Mouse (Mus musculus) cerebellum, adult 18-20 months (tissue): ENCODE data around the gene Fam172a.

ENCODE experiments used
- DNase-seq, 2 experiments: peaks; one replicate each; pipeline ENCODE4 v3.0.0; 2021

The Fam172a gene

DNA sequence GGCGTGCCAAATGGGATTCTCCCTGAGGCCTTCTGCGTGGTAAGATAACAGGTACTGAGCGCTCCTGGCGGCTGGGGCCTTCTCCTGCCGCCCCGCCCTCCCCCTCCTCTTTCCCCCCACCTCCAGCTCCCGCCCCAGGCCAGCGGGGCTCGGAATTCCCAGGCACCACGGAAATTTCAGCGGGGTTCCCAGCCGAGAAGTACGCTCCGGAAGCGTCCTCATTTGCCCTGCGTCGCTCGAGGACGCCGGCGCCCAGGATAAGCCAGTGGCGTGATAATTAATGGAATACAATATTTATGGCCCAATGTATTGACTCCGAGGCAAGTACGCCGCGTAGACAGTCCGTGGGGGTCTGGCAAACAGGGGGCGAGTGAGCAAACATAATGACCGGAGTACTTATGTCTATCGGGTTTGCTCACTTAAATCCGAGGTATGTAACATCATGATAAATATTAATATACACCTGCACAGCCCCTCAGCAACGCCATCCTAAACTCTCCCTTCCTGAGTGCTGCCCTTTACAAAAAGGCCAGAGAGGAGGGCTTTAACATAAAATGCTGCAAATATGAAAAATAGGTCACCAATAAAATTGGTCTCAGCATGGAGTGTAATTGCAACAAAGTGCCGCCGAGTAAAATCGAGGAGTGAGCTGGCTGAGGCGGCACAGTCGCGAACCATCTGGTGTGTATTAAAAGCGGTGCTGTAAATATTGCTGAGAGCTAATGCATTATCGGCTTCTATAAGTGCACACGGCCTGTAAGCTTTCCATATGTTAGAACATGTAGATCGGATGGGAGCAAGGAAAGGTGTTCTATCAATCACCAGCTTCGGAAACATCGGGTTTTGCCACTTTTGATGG lies 479.5 kb downstream of the Fam172a start:
- peak; percentile 59 to 61 for DNase-seq

GRCm38 (mm10) chr13:78181930-78182558 lies 480.2 kb downstream of the Fam172a start:
- DNase-seq: peak in 1 of 2 experiments; percentile 30

DNA sequence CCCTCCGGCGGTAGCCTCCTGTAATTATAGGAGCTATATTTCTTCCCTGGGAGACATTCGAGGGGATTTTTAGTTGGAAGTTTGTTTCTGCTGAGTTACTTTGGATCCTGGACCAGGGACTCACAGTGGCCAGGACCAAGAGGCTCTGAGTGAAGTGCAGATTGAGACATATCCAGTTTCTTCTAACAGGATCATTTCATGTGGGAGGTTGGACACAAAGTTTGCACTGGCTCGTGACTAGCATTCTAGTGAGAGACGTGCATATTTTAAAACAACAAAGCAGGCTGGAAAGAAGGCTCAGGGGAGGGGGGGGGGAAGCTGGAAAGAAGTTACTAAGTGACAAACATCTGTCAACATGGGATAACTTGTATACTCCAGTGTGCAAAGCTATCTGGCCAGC lies 481.2 kb downstream of the Fam172a start:
- DNase-seq: no peak

DNA sequence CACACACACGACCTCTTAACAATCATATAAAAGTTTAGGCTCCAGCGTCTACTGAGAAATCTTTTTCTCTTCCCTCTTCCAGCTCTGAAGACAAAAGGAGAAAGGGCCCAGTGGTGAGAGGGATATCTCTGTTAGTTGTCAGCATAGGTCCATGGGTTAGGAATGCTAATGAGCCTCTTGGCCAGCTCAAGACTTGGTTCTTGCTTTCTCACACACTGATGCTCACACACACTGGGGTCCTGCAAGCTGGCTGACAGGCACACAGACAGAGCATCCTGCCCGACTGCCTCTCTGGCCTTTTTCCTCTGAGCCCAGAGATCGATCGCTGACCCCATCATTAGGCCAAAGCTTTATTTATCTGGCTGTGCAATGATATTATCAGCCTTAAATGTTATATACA lies 482.2 kb downstream of the Fam172a start:
- DNase-seq: no peak

DNA sequence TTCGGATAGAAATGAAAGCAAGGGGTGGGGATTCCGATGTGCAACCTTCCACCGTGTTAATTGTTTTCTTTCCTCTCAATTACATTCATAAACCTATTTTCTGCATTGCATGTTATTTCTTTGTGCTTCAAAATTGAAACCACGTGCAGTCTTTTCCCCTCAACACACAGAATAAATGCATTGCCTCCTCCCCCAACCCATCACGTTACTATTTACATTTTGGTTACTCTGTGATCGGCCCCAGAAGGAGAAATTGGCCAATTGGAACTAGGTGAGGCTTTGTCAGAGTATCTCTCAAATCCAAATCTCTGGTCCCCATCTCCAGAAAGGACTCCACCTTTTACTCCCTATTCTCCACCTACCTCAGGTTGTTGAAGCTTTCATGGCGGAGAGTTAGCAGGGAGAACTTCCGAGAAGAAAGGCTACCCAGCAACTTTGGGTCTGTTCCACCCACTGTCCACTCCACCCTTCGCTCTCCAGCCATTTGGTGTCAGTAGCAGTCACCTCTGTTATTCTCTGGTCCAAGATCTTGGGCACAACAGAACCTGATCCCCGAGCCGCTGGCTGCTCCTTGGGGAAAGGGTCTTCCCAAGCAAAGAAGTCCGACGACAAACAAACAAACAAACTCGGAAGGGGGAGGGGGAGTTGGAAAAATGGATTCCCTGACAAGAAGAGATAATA lies 483.1 kb downstream of the Fam172a start:
- DNase-seq: peak in 1 of 2 experiments; percentile 2

DNA sequence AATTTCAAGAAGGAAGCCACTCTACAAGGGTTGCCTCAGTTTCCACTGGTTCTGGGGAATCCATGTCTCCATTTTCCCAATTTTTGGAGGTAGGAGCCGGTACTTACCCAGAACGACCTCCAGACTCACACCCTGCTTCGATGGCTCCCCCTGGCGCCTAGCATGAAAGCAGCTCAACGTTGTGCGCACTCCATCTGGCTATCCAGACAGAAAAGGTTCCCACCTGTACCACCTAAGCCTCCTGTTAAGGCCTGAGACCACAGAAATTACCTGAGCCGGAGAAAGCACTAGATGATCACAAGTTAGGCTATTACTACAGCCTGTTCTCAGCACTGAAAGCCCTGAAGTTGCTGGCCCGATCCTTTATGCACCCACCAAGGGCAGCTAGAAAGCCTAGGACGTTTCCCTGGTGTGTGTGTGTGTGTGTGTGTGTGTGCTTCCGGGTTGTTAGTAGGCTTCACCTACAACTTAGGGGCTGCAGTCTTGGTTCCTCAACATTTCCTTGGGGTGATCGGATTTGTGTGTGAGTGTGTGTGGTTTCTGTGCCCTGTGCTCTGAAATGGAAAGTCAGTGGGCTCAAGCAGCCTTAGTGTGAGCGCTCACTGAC lies 484.6 kb downstream of the Fam172a start:
- peak in 1 of 2 experiments; percentile 25 for DNase-seq

DNA sequence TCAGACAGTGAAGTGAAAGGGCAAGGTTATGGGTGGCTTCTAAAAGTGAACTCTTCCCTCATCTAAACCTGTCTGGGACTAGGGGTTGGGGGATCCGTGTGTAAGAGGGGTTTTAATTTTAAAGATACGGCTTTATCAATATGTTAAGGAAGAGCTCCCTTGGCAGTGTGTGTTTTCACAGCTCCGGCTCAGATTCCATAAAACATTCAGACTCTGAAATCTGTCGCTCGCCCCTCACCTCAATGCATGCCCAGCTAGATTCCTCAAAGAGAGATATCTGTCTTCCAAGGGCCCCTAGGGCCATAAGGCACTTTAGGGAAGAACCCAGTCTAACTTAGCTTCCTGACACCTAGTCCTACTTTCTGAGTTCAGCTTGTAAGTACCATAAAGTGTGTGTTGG lies 486.0 kb downstream of the Fam172a start:
- no peak for DNase-seq

DNA sequence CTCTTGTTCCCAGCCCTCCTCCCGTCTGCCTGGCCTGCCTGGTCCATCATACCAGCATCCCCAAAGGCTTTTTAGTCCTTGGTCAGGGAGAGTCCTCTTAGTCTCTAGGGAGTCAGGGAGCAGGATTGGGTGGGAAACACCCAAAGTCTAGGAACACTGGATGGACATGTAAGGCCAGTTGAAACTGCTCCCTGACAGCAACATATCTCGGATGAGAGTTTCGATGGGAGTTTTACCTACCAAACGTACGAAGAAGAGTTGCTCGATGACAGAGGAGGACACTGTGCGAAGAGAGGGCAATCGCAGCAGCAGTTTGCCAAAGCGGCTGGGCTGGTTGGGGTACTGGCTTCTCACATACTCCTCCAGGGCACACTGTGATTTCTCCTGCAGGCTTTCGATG lies 487.8 kb downstream of the Fam172a start:
- peak in 1 of 2 experiments; percentile 38 for DNase-seq

GRCm38 (mm10) chr13:78193211-78193610 lies 491.4 kb downstream of the Fam172a start:
- no peak for DNase-seq

- DNase-seq: no peak
These were observed 492.5 kb downstream of the Fam172a start for GRCm38 (mm10) chr13:78194135-78194849.

DNA sequence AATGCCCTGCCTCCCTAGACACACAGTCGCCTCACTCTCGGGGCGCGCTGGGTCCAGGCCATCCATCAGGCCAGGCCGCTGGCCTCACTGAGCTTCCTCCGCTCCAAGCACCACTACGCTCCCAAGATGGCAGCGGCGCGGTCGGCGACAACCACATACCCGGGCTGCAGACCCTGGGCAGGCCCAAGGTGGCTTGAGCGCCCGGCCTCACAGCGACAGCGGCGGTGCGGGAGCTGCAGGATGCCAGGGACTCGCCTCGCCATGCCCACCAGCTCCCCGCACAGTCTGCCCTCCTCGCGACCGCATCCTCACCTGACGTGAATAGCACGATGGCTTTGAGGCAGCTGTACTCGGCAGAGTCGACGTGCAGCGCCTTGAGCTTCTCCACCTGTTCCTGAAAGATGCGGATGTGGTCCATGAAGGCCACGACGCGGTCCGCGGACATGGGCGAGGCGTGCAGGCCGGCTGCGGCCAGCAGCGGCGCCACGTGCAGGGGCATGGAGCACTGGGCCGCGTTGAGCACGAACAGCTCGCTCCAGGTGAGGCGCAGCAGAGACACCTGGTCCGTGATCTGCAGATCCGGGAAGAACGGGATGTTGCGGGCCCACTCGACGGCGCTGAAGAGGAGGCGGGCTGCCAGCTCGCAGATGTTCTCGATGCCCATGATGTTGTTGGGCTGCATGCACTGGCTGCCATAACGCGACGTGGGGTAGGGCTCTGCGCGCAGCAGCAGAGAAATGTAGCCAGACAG lies 493.2 kb downstream of the Fam172a start:
- peak; percentile 55 to 76 for DNase-seq

DNA sequence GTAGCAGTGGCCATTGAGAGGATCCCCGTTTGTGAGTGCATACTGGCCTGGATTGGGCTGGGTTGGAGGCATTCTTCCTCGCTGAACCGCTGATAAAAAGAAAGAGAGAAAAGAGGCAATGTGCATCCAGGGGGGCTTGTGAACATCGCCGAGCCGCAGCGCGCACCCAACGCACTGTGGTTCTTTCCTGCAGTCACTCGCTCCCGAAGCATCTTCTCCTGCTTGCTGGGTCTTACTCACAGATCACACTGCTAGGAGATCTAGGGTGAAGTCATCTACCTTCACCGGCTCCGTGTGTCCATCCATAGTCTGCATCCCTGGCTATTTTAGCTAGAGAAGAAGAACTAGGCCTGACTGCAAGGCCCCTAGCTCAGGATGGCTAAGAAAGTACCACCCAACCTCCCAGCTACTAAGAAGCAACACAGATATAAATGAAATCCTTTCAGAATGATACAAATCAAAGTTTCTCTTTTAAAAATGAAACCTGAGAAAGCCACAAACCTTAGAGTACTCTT lies 493.8 kb downstream of the Fam172a start:
- DNase-seq: no peak

- DNase-seq: peak in 1 of 2 experiments; percentile 25
These were observed 494.5 kb downstream of the Fam172a start for GRCm38 (mm10) chr13:78196236-78196796.

GRCm38 (mm10) chr13:78197286-78197818 lies 495.5 kb downstream of the Fam172a start:
- DNase-seq: peak in 1 of 2 experiments; percentile 40

GRCm38 (mm10) chr13:78197819-78198390 lies 496.1 kb downstream of the Fam172a start:
- peak; percentile 70 to 76 for DNase-seq

DNA sequence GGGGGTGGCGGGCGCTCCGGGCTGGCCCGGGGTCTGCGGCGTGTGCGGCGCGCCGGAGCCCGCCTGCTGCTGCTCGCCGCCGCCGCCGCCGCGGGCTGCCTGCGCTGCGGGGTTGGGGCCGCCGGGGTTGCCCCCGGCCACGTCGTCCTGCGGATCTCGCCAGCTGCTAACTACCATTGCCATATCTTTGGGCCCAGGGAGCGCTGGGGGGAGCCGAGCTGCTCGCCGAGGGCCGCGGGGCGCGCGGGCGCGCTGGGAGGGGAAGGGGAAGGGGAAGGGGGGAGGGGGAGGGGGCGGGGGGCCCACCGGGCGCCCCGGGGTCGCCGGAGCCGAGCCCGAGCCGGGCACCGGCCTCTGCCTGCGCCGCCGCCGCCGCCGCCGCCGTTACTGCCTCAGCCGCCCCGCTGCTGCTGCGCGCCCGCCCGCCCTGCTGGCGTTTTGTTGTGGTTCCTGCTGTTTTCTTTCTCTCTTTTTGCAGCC lies 496.6 kb downstream of the Fam172a start:
- peak in 1 of 2 experiments; percentile 71 for DNase-seq

DNA sequence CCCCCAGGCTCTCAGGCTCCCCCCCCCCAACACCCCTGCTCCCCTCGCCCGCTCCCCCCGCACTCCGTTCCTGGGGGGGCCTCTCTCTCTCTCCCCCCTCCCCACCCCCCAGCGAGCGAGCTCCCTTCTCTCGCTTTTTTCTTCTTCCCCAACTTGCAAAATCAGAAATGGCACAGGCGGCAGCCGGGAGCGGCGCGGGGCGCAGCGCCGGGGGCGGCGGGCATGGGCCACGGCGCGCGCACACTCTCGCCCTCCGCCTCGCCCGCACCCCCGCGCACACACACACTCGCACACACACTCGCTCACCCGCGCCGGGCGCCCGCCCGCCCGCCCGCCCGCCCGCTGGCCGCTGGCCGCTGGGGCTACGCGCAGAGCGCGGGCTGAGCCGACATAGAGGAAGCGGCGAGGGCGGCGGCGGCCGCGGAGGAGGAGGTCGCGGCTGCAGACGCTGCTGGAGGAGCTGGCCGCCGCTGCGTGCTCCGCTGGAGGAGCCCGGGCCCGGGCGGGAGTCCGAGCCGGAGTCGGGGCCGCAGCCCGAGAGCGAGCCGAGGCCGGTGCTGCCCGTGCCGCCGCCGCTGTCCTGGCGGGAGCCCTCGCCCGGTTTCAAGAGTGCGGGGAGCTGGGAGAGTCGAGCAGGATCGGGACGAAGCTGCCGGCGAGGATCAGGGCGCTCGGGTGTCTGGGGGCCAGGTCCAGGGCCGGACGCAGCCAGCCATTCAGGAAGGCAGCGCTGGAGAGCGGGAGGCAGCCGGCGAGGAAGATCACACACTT lies 497.2 kb downstream of the Fam172a start:
- peak; percentile 65 to 80 for DNase-seq

- DNase-seq: no peak
These were observed 497.9 kb downstream of the Fam172a start, which contains the start of gene Nr2f1 for GRCm38 (mm10) chr13:78199642-78200160. Gene Nr2f1, minus strand, starts transcription at chr13:78199757.

- DNase-seq: peak; percentile 74 to 88
These were observed 498.6 kb downstream of the Fam172a start for GRCm38 (mm10) chr13:78200407-78200806.
